Comparison of ENCODE assay signal across 12 mouse cellular contexts in genomic region chr13:44580156-44580736, GRCm38 (mm10).
DNase-seq lines count a peak whose midpoint lies in the region; ATAC-seq and TF ChIP-seq lines count a peak whose summit lies in the region.
"Had no signal": no experiment of that assay in that cellular context is flagged by ENCODE, and none has a peak within 500 bp of the region (broad histone marks: within the 10 kb centered on the region; RNA-seq: fewer than 3 reads in every experiment).

No protein-coding gene starts in this region.

- DNase-seq in heart, postnatal 14 days = no peak
- DNase-seq in midbrain, embryonic 11.5 days (ENCODE audit: low spot score, missing footprints) = peak; percentile 82
- no peak for DNase-seq in midbrain, postnatal 0 days (ENCODE audit: low spot score)
- no peak for DNase-seq in right cerebral cortex, adult 2 months (ENCODE audit: low spot score in 2 of 2)
- DNase-seq in frontal cortex, adult 2 months (ENCODE audit: extremely low spot score in 1 of 2, low spot score in 1 of 2) = no peak
- DNase-seq in urinary bladder, postnatal 10 days (ENCODE audit: low spot score) = no peak
- DNase-seq: adrenal gland, adult 2 months; B cell, adult 2 months; layer of hippocampus, adult 9-11 months had no signal

- no peak for ATAC-seq in heart, embryonic 13.5 days (ENCODE audit: extremely low read depth, insufficient number of reproducible peaks, low FRiP score, low TSS enrichment)
- ATAC-seq in midbrain, embryonic 11.5 days (ENCODE audit: low FRiP score) = no peak
- no peak for ATAC-seq in midbrain, postnatal 0 days (ENCODE audit: low FRiP score)
- ATAC-seq in limb, embryonic 13.5 days (ENCODE audit: low FRiP score, low read depth) = no peak

- no peaks in the 10 kb centered on the region for H3K27me3 ChIP-seq in heart, embryonic 13.5 days (replicated peaks)
- H3K27me3 ChIP-seq in midbrain, embryonic 11.5 days (ENCODE audit: control insufficient read depth, insufficient read depth, low read length) = peaks cover 3% of the 10 kb centered on the region; the same call in 1 of the 2 replicates
- no peaks in the 10 kb centered on the region for H3K27me3 ChIP-seq in midbrain, postnatal 0 days (ENCODE audit: insufficient read depth, low read length)
- H3K27me3 ChIP-seq in limb, embryonic 13.5 days = no peaks in the 10 kb centered on the region; the same call in 1 of the 2 replicates
- H3K27me3 ChIP-seq: hindbrain, embryonic 12.5 days had no signal

- 0 out of 2 replicates have a peak overlapping the region, but pooled peaks have one; percentile 38 for H3K9ac ChIP-seq in heart, embryonic 13.5 days
- H3K9ac ChIP-seq in midbrain, embryonic 11.5 days (ENCODE audit: low read length) = no peak overlapping the region
- H3K9ac ChIP-seq in midbrain, postnatal 0 days (replicated peaks; ENCODE audit: low read length, poor library complexity, severe bottlenecking) = no peak overlapping the region
- H3K9ac ChIP-seq in limb, embryonic 13.5 days = no peak overlapping the region
- H3K9ac ChIP-seq: hindbrain, embryonic 12.5 days had no signal

- WGBS in heart, embryonic 13.5 days = 55% methylated on average over 15 of the region's 15 CpGs
- WGBS in midbrain, embryonic 11.5 days = 54% methylated on average over 15 of the region's 15 CpGs
- WGBS in midbrain, postnatal 0 days = 23% methylated on average over 15 of the region's 15 CpGs
- 25% methylated on average over 15 of the region's 15 CpGs for WGBS in limb, embryonic 13.5 days

- H3K4me2 ChIP-seq in heart, embryonic 13.5 days = peak overlapping the region; percentile 42
- H3K4me2 ChIP-seq in midbrain, embryonic 11.5 days = no peak overlapping the region
- no peak overlapping the region for H3K4me2 ChIP-seq in midbrain, postnatal 0 days (ENCODE audit: low read depth, low read length, poor library complexity, severe bottlenecking)
- H3K4me2 ChIP-seq in limb, embryonic 13.5 days (replicated peaks) = peak overlapping the region; percentile 50
- H3K4me2 ChIP-seq: hindbrain, embryonic 12.5 days had no signal

- no peaks in the 10 kb centered on the region for H3K36me3 ChIP-seq in heart, embryonic 13.5 days
- H3K36me3 ChIP-seq in midbrain, embryonic 11.5 days (ENCODE audit: control insufficient read depth, insufficient read depth, low read length) = no peaks in the 10 kb centered on the region
- no peaks in the 10 kb centered on the region for H3K36me3 ChIP-seq in midbrain, postnatal 0 days (ENCODE audit: insufficient read depth, low read length)
- H3K36me3 ChIP-seq in limb, embryonic 13.5 days = no peaks in the 10 kb centered on the region
- H3K36me3 ChIP-seq: hindbrain, embryonic 12.5 days had no signal

- H3K27ac ChIP-seq in heart, embryonic 13.5 days (replicated peaks) = peak overlapping the region; percentile 76
- no peak overlapping the region for H3K27ac ChIP-seq in midbrain, embryonic 11.5 days (ENCODE audit: low read depth, low read length)
- no peak overlapping the region for H3K27ac ChIP-seq in midbrain, postnatal 0 days (ENCODE audit: low read depth, low read length)
- H3K27ac ChIP-seq in limb, embryonic 13.5 days = no peak overlapping the region
- H3K27ac ChIP-seq: hindbrain, embryonic 12.5 days had no signal

- H3K9me3 ChIP-seq in heart, embryonic 13.5 days = peaks cover 10% of the 10 kb centered on the region
- peaks cover 6% of the 10 kb centered on the region; the same call in 1 of the 2 replicates for H3K9me3 ChIP-seq in midbrain, embryonic 11.5 days (ENCODE audit: control insufficient read depth, low read length)
- H3K9me3 ChIP-seq in midbrain, postnatal 0 days (ENCODE audit: low read length) = peaks cover 5% of the 10 kb centered on the region; the same call in 1 of the 2 replicates
- H3K9me3 ChIP-seq in limb, embryonic 13.5 days = peaks cover 9% of the 10 kb centered on the region

- no peak for TF ChIP-seq CTCF in midbrain, postnatal 0 days (IDR thresholded peaks at IDR 0.05)

- no peak overlapping the region for H3K4me3 ChIP-seq in heart, embryonic 13.5 days
- no peak overlapping the region for H3K4me3 ChIP-seq in midbrain, embryonic 11.5 days (ENCODE audit: low read depth, low read length)
- H3K4me3 ChIP-seq in midbrain, postnatal 0 days (ENCODE audit: low read depth, low read length) = no peak overlapping the region
- peak overlapping the region; percentile 2; the same call in 1 of the 2 replicates for H3K4me3 ChIP-seq in limb, embryonic 13.5 days
- H3K4me3 ChIP-seq: hindbrain, embryonic 12.5 days had no signal

- H3K4me1 ChIP-seq in heart, embryonic 13.5 days = peaks cover 47% of the 10 kb centered on the region
- peaks cover 16% of the 10 kb centered on the region for H3K4me1 ChIP-seq in midbrain, embryonic 11.5 days (ENCODE audit: control insufficient read depth, insufficient read depth, low read length)
- H3K4me1 ChIP-seq in midbrain, postnatal 0 days (ENCODE audit: insufficient read depth, low read length) = peaks cover 18% of the 10 kb centered on the region; the same call in 1 of the 2 replicates
- peaks cover 52% of the 10 kb centered on the region for H3K4me1 ChIP-seq in limb, embryonic 13.5 days

- intact Hi-C loops in heart, postnatal 14 days (cut with DNase I) = no loop called here

Comparison
In these comparisons a context has a peak if more than half of its experiments do, and no peak if none do; other contexts are left out.
1. H3K4me2 ChIP-seq: peak in heart, embryonic 13.5 days (single experiment) and limb, embryonic 13.5 days (single experiment); none in midbrain, embryonic 11.5 days (single experiment) and midbrain, postnatal 0 days (single experiment).